Mouse (Mus musculus): ENCODE measurements at regions not wholly inside any gene's neighbourhood (a gene's known extent, or its start where the extent isn't known, plus 50 kb on each side); places are given as distances from the start of the nearest gene placed in this dataset.

DNA sequence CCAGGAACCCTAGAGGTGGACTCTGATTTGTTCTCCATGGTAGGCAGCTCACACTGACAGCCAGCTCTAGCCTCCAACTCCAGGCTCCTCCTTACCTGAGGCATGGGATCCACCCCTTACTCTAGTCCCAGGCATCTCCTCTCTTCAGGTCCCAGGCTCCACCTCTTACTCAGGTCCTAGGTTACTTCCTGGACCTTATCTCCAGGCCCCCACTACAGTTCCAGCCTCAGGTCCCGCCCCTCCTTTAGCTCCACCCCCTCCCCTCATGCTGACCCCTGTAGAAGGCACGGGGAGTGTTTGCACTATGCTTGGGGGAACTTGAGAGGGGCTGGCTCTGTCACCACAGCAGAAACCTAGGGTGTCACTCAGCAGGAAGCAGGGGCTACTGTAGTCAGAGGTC is 399.2 kb downstream of the Ptpru start:
- Histone ChIP-seq H3K4me3 (replicated peaks in 1 of 3; ENCODE audit: low read depth in 2 of 3, low read length in 2 of 3, poor library complexity in 1 of 3) (no peak overlapping the region), H3K9ac (ENCODE audit: insufficient read depth, low read depth) (no peak overlapping the region), H3K27ac (ENCODE audit: insufficient read depth, low read depth) (no peak overlapping the region), H3K4me2 (ENCODE audit: insufficient read depth, low read depth, poor library complexity, severe bottlenecking) (no peak overlapping the region), H3K27me3 (replicated peaks) (peaks cover 9% of the 10 kb centered on the region), H3K79me2 (replicated peaks; ENCODE audit: control insufficient read depth, extremely low read depth, insufficient read depth, poor library complexity, severe bottlenecking) (no peaks in the 10 kb centered on the region), H3K9me3 (replicated peaks; ENCODE audit: low read length) (no peaks in the 10 kb centered on the region), H3K36me3 (replicated peaks in 1 of 2; ENCODE audit: control insufficient read depth in 1 of 2, insufficient read depth in 1 of 2, low read length in 1 of 2) (no peaks in the 10 kb centered on the region), H3K4me1 (ENCODE audit: control insufficient read depth in 1 of 2, insufficient read depth in 2 of 2) (peaks cover 6 to 34% of the 10 kb centered on the region in 2 experiments)
- no peak for DNase-seq (ENCODE audit: extremely low read depth)
- TF ChIP-seq POLR2A (IDR thresholded peaks at IDR 0.05; ENCODE audit: low read depth, low read length) (no peak), HCFC1 (IDR thresholded peaks at IDR 0.05; ENCODE audit: low read depth, low read length) (no peak), CHD2 (IDR thresholded peaks at IDR 0.05; ENCODE audit: low read length) (no peak), E2F4 (IDR thresholded peaks at IDR 0.05; ENCODE audit: insufficient replicate concordance, low read depth, low read length) (no peak), ZC3H11A (IDR thresholded peaks at IDR 0.05; ENCODE audit: low read depth, low read length) (no peak), CTCF (conservative IDR thresholded peaks at IDR 0.05 in 1 of 2, IDR thresholded peaks at IDR 0.05 in 1 of 2; ENCODE audit: low read depth in 2 of 2, low read length in 2 of 2) (no peak), EP300 (IDR thresholded peaks at IDR 0.05; ENCODE audit: low read length) (no peak), USF1 (IDR thresholded peaks at IDR 0.05; ENCODE audit: low read depth, low read length) (no peak), BHLHE40 (IDR thresholded peaks at IDR 0.05; ENCODE audit: low read depth, low read length) (no peak), ETS1 (conservative IDR thresholded peaks at IDR 0.05; ENCODE audit: low read depth, low read length) (no peak), UBTF (IDR thresholded peaks at IDR 0.05; ENCODE audit: low read depth, low read length) (no peak), ZKSCAN1 (IDR thresholded peaks at IDR 0.05; ENCODE audit: borderline replicate concordance, low read depth, low read length) (no peak), SIN3A (IDR thresholded peaks at IDR 0.05; ENCODE audit: low read length) (no peak), GABPA (IDR thresholded peaks at IDR 0.05; ENCODE audit: insufficient replicate concordance, low read depth, low read length) (no peak), CHD1 (IDR thresholded peaks at IDR 0.05; ENCODE audit: low read depth, low read length) (no peak), RAD21 (IDR thresholded peaks at IDR 0.05; ENCODE audit: low read depth, low read length) (no peak), JUN (IDR thresholded peaks at IDR 0.05; ENCODE audit: insufficient read depth, low read depth, low read length) (no peak), MEF2A (IDR thresholded peaks at IDR 0.05; ENCODE audit: borderline replicate concordance, low read depth, low read length) (no peak), MAZ (IDR thresholded peaks at IDR 0.05; ENCODE audit: low read depth, low read length) (no peak)
- in situ Hi-C loops (cut with MboI; ENCODE audit: low pct_ligation_motif_present, low pct_unique_long_range_greater_than_20kb, low sequenced_read_pairs) = loop anchor here (10.0 kb wide), 1 partner anchor 164 kb away; no protein-coding TSS in a partner anchor
- dilution Hi-C loops (cut with MboI; ENCODE audit: extremely low pct_ligation_motif_present, extremely low pct_unique_long_range_greater_than_20kb, low sequenced_read_pairs) = no loop called here

DNA sequence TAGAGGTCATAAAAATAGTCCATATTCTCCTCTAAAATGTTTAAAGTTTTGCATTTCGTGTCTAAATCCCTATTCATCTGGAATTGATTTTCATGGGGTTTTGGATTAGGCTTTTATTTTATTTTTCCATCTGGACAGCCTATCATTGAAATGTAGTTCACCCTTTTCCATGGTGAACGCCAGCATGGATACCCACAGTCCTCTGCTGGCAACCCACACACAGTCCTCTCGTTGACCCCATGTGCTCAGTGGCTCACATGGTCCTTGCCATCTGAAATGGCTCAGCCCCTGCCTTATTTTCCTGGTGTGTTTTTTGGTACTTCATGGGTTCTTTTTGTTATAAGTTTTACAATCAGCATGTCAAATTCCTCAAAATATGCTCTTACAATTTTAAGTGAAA is 397.2 kb downstream of the Ptpru start:
- dilution Hi-C loops (cut with MboI; ENCODE audit: extremely low pct_ligation_motif_present, extremely low pct_unique_long_range_greater_than_20kb, low sequenced_read_pairs) (no loop called here), in situ Hi-C loops (cut with MboI; ENCODE audit: low pct_ligation_motif_present, low pct_unique_long_range_greater_than_20kb, low sequenced_read_pairs) (no loop called here)
- DNase-seq (ENCODE audit: extremely low read depth) = no peak
- H3K27ac ChIP-seq (ENCODE audit: insufficient read depth, low read depth) = no peak overlapping the region
- TF ChIP-seq JUND (conservative IDR thresholded peaks at IDR 0.05; ENCODE audit: low read depth, low read length) (no peak), UBTF (IDR thresholded peaks at IDR 0.05; ENCODE audit: low read depth, low read length) (no peak), NRF1 (IDR thresholded peaks at IDR 0.05; ENCODE audit: low read depth, low read length) (no peak), MXI1 (IDR thresholded peaks at IDR 0.05; ENCODE audit: low read depth, low read length) (no peak), MAX (IDR thresholded peaks at IDR 0.05; ENCODE audit: low read length) (no peak), NELFE (IDR thresholded peaks at IDR 0.05; ENCODE audit: low read depth, low read length) (no peak), GABPA (IDR thresholded peaks at IDR 0.05; ENCODE audit: insufficient replicate concordance, low read depth, low read length) (no peak), CHD1 (IDR thresholded peaks at IDR 0.05; ENCODE audit: low read depth, low read length) (no peak), E2F4 (IDR thresholded peaks at IDR 0.05; ENCODE audit: insufficient replicate concordance, low read depth, low read length) (no peak), EP300 (IDR thresholded peaks at IDR 0.05; ENCODE audit: low read length) (no peak), SIN3A (IDR thresholded peaks at IDR 0.05; ENCODE audit: low read length) (no peak), RAD21 (IDR thresholded peaks at IDR 0.05; ENCODE audit: low read depth, low read length) (no peak), POLR2A (IDR thresholded peaks at IDR 0.05; ENCODE audit: low read depth, low read length) (no peak), SMC3 (IDR thresholded peaks at IDR 0.05; ENCODE audit: low read depth, low read length) (no peak), ZC3H11A (IDR thresholded peaks at IDR 0.05; ENCODE audit: low read depth, low read length) (no peak), RCOR1 (conservative IDR thresholded peaks at IDR 0.05; ENCODE audit: low read depth, low read length) (no peak), CTCF (conservative IDR thresholded peaks at IDR 0.05 in 1 of 2, IDR thresholded peaks at IDR 0.05 in 1 of 2; ENCODE audit: low read depth in 2 of 2, low read length in 2 of 2) (no peak), HCFC1 (IDR thresholded peaks at IDR 0.05; ENCODE audit: low read depth, low read length) (no peak)
- H3K79me2 ChIP-seq (replicated peaks; ENCODE audit: control insufficient read depth, extremely low read depth, insufficient read depth, poor library complexity, severe bottlenecking) = no peaks in the 10 kb centered on the region
- no peak overlapping the region for H3K4me2 ChIP-seq (ENCODE audit: insufficient read depth, low read depth, poor library complexity, severe bottlenecking)
- H3K4me3 ChIP-seq (replicated peaks in 1 of 3; ENCODE audit: low read depth in 2 of 3, low read length in 2 of 3, poor library complexity in 1 of 3) = no peak overlapping the region
- no peaks in the 10 kb centered on the region for H3K9me3 ChIP-seq (replicated peaks; ENCODE audit: low read length)
- H3K4me1 ChIP-seq (ENCODE audit: control insufficient read depth in 1 of 2, insufficient read depth in 2 of 2) = peaks cover 6 to 44% of the 10 kb centered on the region in 2 experiments
- H3K36me3 ChIP-seq (replicated peaks in 1 of 2; ENCODE audit: control insufficient read depth in 1 of 2, insufficient read depth in 1 of 2, low read length in 1 of 2) = peaks cover 0 to 6% of the 10 kb centered on the region in 2 experiments
- no peaks in the 10 kb centered on the region for H3K27me3 ChIP-seq (replicated peaks)
- no peak overlapping the region for H3K9ac ChIP-seq (ENCODE audit: insufficient read depth, low read depth)

Data from CH12.LX (cell line).